Mouse (Mus musculus): ENCODE data around the gene Gm10061. TPM values are rescaled to one million over a fixed set of nuclear protein-coding genes. Genes with fewer than 3 reads are reported as not detected.
"Not testable (repeated sequence)": the region's sequence is repeated elsewhere in the genome, so short reads cannot be mapped to it uniquely, and the experiment has no call there.

Gene Gm10061
- not detected in 2 replicates for polyA plus RNA-seq (2015; fragmentation: Nextera tagmentation; extraction: Ambion mirVana)

DNA sequence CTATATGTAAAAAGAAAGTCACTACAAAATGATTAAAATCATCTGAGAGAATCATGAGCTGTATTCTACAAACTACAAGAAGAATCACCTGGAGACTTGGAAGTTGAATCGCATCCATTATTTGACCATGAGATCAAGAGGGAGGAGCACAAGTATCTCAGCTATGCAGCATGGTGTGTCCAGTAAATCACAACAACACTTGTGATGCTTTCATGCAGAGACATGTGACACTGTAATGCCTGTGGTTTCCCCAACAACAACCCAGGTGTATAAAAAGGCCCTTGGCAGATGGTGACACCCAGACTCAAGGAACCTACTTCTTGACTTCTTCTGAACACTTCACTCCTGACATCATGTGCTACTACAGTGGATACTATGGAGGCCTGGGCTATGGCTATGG, at the start of gene Gm10061:
TSS of gene Gm10061 (plus strand) at position 301 of the 400 bp plus-strand sequence.
- Histone ChIP-seq H3K9ac (ENCODE audit: low read length) (no peak within 1 kb of the TSS), H3K4me1 (ENCODE audit: control insufficient read depth, insufficient read depth, low read length) (no peaks in the 10 kb centered on the region), H3K36me3 (ENCODE audit: control insufficient read depth, insufficient read depth) (no peaks in the 10 kb centered on the region), H3K27ac (ENCODE audit: low read length) (no peak within 1 kb of the TSS), H3K4me3 (ENCODE audit: low read length) (no peak within 1 kb of the TSS), H3K4me2 (ENCODE audit: low read depth, low read length) (no peak within 1 kb of the TSS), H3K9me3 (replicated peaks; ENCODE audit: control insufficient read depth, low read length) (0 out of 2 replicates have a peak, but pooled peaks cover 4% of the 10 kb centered on the region), H3K27me3 (ENCODE audit: control insufficient read depth, insufficient read depth, low read length) (no peaks in the 10 kb centered on the region)
- ATAC-seq (replicated peaks; ENCODE audit: extremely low read depth, insufficient read depth, low FRiP score), result no peak
- WGBS, result 88% methylated on average over 1 of the region's 1 CpGs

DNA sequence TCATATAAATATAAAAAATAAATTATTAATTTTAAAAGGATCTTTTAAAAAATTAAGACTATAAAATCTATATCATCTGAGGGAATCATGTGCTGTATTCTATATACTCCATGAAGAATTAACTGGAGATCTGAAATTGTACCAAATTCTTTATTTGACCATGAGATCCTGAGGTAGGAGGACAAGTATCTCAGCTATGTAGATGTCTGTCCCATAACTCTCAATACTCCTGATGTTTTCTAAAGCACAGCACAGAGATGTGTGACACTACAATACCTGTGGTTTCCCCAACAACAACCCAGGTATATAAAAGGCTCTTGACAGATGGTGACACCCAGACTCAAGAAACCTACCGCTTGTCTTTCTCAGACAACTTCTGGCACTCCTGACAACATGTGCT, 10.3 kb upstream of the Gm10061 start, which contains the start of gene Gm6358:
TSS of gene Gm6358 (plus strand) at position 301 of the 400 bp plus-strand sequence.
- no peaks in the 10 kb centered on the region for H3K9me3 ChIP-seq (replicated peaks; ENCODE audit: control insufficient read depth, low read length)
- no peaks in the 10 kb centered on the region for H3K36me3 ChIP-seq (ENCODE audit: control insufficient read depth, insufficient read depth)
- H3K27ac ChIP-seq (ENCODE audit: low read length), result no peak within 1 kb of the TSS
- no peaks in the 10 kb centered on the region for H3K4me1 ChIP-seq (ENCODE audit: control insufficient read depth, insufficient read depth, low read length)
- no peaks in the 10 kb centered on the region for H3K27me3 ChIP-seq (ENCODE audit: control insufficient read depth, insufficient read depth, low read length)
- H3K4me3 ChIP-seq (ENCODE audit: low read length), result no peak within 1 kb of the TSS
- H3K4me2 ChIP-seq (ENCODE audit: low read depth, low read length), result no peak within 1 kb of the TSS
- ATAC-seq (replicated peaks; ENCODE audit: extremely low read depth, insufficient read depth, low FRiP score), result no peak
- no peak within 1 kb of the TSS for H3K9ac ChIP-seq (ENCODE audit: low read length)
- 97% methylated on average over 1 of the region's 1 CpGs for WGBS

- Histone ChIP-seq H3K36me3 (ENCODE audit: control insufficient read depth, insufficient read depth) (no peaks in the 10 kb centered on the region), H3K27ac (ENCODE audit: low read length) (no peak within 1 kb of the TSS), H3K4me1 (ENCODE audit: control insufficient read depth, insufficient read depth, low read length) (no peaks in the 10 kb centered on the region), H3K4me3 (ENCODE audit: low read length) (no peak within 1 kb of the TSS), H3K9me3 (replicated peaks; ENCODE audit: control insufficient read depth, low read length) (peaks cover 2% of the 10 kb centered on the region; the same call in 1 of the 2 replicates), H3K4me2 (ENCODE audit: low read depth, low read length) (no peak within 1 kb of the TSS), H3K9ac (ENCODE audit: low read length) (no peak within 1 kb of the TSS), H3K27me3 (ENCODE audit: control insufficient read depth, insufficient read depth, low read length) (no peaks in the 10 kb centered on the region)
- 77% methylated on average over 4 of the region's 4 CpGs for WGBS
- ATAC-seq (replicated peaks; ENCODE audit: extremely low read depth, insufficient read depth, low FRiP score), result no peak
Observed at GRCm38 (mm10) chr16:89157652-89158051, 6.8 kb downstream of the Gm10061 start, which contains the start of gene Gm9789. Gene Gm9789 (plus strand): TSS chr16:89157952.

DNA sequence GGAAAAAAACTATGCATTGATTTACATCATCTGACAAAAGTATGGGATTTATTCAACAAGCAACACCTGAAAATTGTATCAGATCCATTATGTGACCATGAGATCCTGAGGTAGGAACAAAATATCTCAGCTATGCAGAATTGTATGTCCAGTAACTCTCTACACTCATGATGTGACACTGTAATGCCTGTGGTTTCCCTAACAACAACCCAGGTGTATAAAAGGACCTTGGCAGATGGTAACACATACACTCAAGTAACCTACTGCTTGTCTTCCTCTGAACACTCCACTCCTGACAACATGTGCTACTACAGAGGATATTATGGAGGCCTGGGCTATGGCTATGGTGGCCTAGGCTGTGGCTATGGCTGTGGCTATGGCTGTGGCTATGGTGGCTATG, 18.3 kb downstream of the Gm10061 start, which contains the start of gene Gm7735:
TSS of gene Gm7735 (plus strand) at position 301 of the 400 bp plus-strand sequence.
- not testable (repeated sequence) for H3K4me3 ChIP-seq (ENCODE audit: low read length); H3K4me2 ChIP-seq (ENCODE audit: low read depth, low read length); H3K9me3 ChIP-seq (replicated peaks; ENCODE audit: control insufficient read depth, low read length); ATAC-seq (replicated peaks; ENCODE audit: extremely low read depth, insufficient read depth, low FRiP score); H3K27me3 ChIP-seq (ENCODE audit: control insufficient read depth, insufficient read depth, low read length); H3K36me3 ChIP-seq (ENCODE audit: control insufficient read depth, insufficient read depth); H3K27ac ChIP-seq (ENCODE audit: low read length); H3K9ac ChIP-seq (ENCODE audit: low read length); H3K4me1 ChIP-seq (ENCODE audit: control insufficient read depth, insufficient read depth, low read length)

- Histone ChIP-seq H3K9ac (ENCODE audit: low read length) (no peak within 1 kb of the TSS), H3K4me3 (ENCODE audit: low read length) (no peak within 1 kb of the TSS), H3K4me1 (ENCODE audit: control insufficient read depth, insufficient read depth, low read length) (no peaks in the 10 kb centered on the region), H3K4me2 (ENCODE audit: low read depth, low read length) (no peak within 1 kb of the TSS), H3K27ac (ENCODE audit: low read length) (no peak within 1 kb of the TSS), H3K36me3 (ENCODE audit: control insufficient read depth, insufficient read depth) (no peaks in the 10 kb centered on the region), H3K9me3 (replicated peaks; ENCODE audit: control insufficient read depth, low read length) (no peaks in the 10 kb centered on the region), H3K27me3 (ENCODE audit: control insufficient read depth, insufficient read depth, low read length) (no peaks in the 10 kb centered on the region)
- 62% methylated on average over 2 of the region's 2 CpGs for WGBS
- no peak for ATAC-seq (replicated peaks; ENCODE audit: extremely low read depth, insufficient read depth, low FRiP score)
Observed at GRCm38 (mm10) chr16:89174435-89174834, 23.5 kb downstream of the Gm10061 start, which contains the start of gene 1110057P08Rik. Gene 1110057P08Rik (plus strand): TSS chr16:89174735.

DNA sequence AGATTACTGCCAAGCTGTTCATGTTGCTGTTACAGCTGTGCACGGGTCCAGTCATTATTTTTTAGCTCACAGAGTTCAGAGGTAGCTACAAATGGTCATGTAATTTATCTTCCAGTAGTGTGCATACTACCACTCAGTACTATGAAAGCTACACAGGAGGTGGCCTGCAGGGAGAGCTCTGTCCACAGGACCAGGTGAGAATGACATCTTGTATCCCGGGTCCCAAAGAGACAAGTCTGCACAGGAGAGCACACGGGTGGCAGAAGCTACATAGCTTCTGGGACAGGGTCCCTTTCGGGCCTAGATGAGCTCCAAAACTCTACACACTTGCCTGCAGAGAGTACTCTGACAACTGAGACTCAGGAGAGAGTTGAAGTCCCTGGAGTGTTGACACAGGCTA, 37.7 kb downstream of the Gm10061 start:
- no peak overlapping the region for H3K4me2 ChIP-seq (ENCODE audit: low read depth, low read length)
- H3K36me3 ChIP-seq (ENCODE audit: control insufficient read depth, insufficient read depth), result no peaks in the 10 kb centered on the region
- H3K4me3 ChIP-seq (ENCODE audit: low read length), result no peak overlapping the region
- no peaks in the 10 kb centered on the region for H3K9me3 ChIP-seq (replicated peaks; ENCODE audit: control insufficient read depth, low read length)
- H3K27me3 ChIP-seq (ENCODE audit: control insufficient read depth, insufficient read depth, low read length), result no peaks in the 10 kb centered on the region
- no peak overlapping the region for H3K27ac ChIP-seq (ENCODE audit: low read length)
- WGBS, result 73% methylated on average over 4 of the region's 4 CpGs
- ATAC-seq (replicated peaks; ENCODE audit: extremely low read depth, insufficient read depth, low FRiP score), result no peak
- H3K4me1 ChIP-seq (ENCODE audit: control insufficient read depth, insufficient read depth, low read length), result no peaks in the 10 kb centered on the region
- no peak overlapping the region for H3K9ac ChIP-seq (ENCODE audit: low read length)

Other genes with a start within 250 kb of the Gm10061 start
- gene Krtap19-9b, start 218.8 kb upstream of the Gm10061 start, polyA plus RNA-seq (2015; fragmentation: Nextera tagmentation; extraction: Ambion mirVana), result not detected in 2 replicates
- not detected in 2 replicates for gene Krtap16-3, start 188.2 kb upstream of the Gm10061 start, polyA plus RNA-seq (2015; fragmentation: Nextera tagmentation; extraction: Ambion mirVana)
- not detected in 2 replicates for gene Krtap22-2, start 140.3 kb upstream of the Gm10061 start, polyA plus RNA-seq (2015; fragmentation: Nextera tagmentation; extraction: Ambion mirVana)
- gene Gm10229, start 135.8 kb upstream of the Gm10061 start, polyA plus RNA-seq (2015; fragmentation: Nextera tagmentation; extraction: Ambion mirVana), result not detected in 2 replicates
- gene Krtap6-1, start 119.4 kb upstream of the Gm10061 start, polyA plus RNA-seq (2015; fragmentation: Nextera tagmentation; extraction: Ambion mirVana), result not detected in 2 replicates
- not detected in 2 replicates for gene Gm10228, start 109.6 kb upstream of the Gm10061 start, polyA plus RNA-seq (2015; fragmentation: Nextera tagmentation; extraction: Ambion mirVana)
- gene Krtap6-5, start 103.2 kb upstream of the Gm10061 start, polyA plus RNA-seq (2015; fragmentation: Nextera tagmentation; extraction: Ambion mirVana), result not detected in 2 replicates
- gene 1110025L11Rik, start 87.1 kb upstream of the Gm10061 start, polyA plus RNA-seq (2015; fragmentation: Nextera tagmentation; extraction: Ambion mirVana), result not detected in 2 replicates
- gene Krtap6-3, start 67.1 kb upstream of the Gm10061 start, polyA plus RNA-seq (2015; fragmentation: Nextera tagmentation; extraction: Ambion mirVana), result not detected in 2 replicates
- not detected in 2 replicates for gene Gm6358, start 10.2 kb upstream of the Gm10061 start, polyA plus RNA-seq (2015; fragmentation: Nextera tagmentation; extraction: Ambion mirVana)
- not detected in 2 replicates for gene Gm9789, start 6.9 kb downstream of the Gm10061 start, polyA plus RNA-seq (2015; fragmentation: Nextera tagmentation; extraction: Ambion mirVana)
- not detected in 2 replicates for gene Gm7735, start 18.4 kb downstream of the Gm10061 start, polyA plus RNA-seq (2015; fragmentation: Nextera tagmentation; extraction: Ambion mirVana)
- not detected in 2 replicates for gene 1110057P08Rik, start 23.6 kb downstream of the Gm10061 start, polyA plus RNA-seq (2015; fragmentation: Nextera tagmentation; extraction: Ambion mirVana)
- not detected in 2 replicates for gene Krtap20-2, start 54.8 kb downstream of the Gm10061 start, polyA plus RNA-seq (2015; fragmentation: Nextera tagmentation; extraction: Ambion mirVana)

All from heart, embryonic 16.5 days (tissue).